Mouse (Mus musculus) large intestine, adult 2 months (tissue): ENCODE measurements around the gene Naxe. TPM values are rescaled to one million over a fixed set of nuclear protein-coding genes. Genes with fewer than 3 reads are reported as not detected.

Experiments
- DNase-seq: peaks from one replicate; pipeline ENCODE4 v3.0.0-alpha.2; 2012; ENCODE audit warnings: low read depth, low spot score
- WGBS: fragments of 180-500 bp; shearing (Covaris S2); methylation state at CpG from one replicate; pipeline ENCODE4 v1.1.7; 2018; 5-methylcytosine and 5-hydroxymethylcytosine counted together
- polyA plus RNA-seq: library from polyadenylated mRNA; depleted of rRNA; stranded (reverse); fragments of >200 nt; gene quantifications from 2 replicates; pipeline ENCODE4 v1.2.3, GENCODE M21; 2012; rRNA removed

The Naxe gene
- 62.6 and 75.5 TPM in 2 replicates for polyA plus RNA-seq

DNA sequence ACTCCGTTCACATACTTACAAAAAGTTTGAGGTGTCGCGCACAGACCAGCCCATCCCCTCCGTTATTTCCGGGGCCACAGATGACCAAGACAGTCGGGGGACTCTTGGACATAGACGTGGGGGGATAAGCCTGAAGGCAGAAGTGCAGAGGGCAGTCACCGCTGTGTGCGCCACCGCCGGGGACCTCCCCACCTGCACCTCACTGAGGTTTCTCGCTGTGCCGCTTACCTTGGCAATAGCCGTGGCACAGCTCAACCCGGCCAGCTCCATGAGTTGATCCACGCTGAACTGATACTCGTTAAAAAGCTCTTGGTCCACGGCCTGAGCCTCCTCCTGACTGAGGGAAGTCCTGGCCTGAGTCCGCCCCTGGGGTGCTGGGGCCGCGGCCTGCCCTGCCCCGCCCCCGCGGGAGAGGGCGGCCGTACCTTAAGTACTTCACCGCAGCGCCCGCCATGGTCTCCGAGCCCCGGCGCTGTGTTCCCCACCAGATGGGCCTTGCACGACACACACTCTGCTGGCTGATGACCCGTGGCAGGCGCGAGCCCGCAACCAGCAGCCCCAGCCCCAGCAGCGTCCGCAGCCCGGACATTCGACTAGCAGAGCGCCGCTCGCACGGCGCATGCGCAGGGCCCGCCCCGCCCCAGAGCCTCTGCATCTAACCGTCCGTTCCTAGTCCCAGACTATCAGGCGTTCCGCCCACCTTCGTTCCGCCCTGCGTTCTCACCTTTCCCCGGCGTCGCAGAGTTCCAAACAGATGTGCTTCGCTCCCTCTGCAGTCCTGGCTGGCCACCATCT is at the start of gene Naxe:
TSS of gene Naxe (minus strand) at position 594 of the 795 bp plus-strand sequence.
- peak; percentile 75 for DNase-seq
- WGBS: under 1% methylated on average over 60 of the region's 60 CpGs

DNA sequence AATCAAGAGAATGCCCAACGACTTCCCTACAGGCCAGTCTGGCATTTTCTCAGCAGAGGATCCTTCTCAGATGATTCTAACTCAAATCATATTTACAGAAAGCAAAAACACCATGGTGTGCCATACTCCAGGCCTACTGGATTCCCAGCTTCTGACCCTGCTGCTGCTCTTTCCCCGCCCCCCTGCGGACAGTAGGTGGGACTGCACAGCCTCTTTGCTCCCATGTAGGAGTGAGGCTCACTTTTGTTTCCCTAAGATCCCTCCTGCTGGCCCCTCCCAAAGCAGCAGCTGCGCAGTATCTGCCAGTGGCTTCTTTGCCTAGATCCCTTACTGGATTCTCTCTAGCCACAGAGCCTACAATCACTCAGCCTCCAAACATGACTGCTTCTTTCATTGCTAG is 47.8 kb upstream of the Naxe start:
- DNase-seq: no peak
- 98% methylated on average over 4 of the region's 4 CpGs for WGBS

DNA sequence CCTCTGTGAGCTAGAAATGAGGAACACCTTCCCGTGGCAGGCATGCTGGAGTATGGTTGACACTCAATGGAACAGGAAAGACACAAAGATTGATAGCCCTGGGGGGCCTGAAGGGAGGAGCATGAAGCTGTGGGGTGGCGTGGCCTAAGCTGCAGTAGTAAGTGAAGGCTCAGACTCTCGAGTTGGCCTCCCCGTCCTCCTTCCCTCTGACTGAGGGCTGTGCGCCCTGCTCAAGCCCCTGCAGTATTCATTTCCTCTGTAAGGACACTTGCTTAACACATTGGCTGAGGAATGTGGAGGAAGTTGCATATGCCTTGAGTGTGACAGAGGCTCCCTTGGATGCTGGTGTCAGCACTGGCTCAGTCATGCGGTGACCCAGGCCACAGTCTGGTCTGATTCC is 44.3 kb upstream of the Naxe start:
- WGBS: 81% methylated on average over 6 of the region's 6 CpGs

DNA sequence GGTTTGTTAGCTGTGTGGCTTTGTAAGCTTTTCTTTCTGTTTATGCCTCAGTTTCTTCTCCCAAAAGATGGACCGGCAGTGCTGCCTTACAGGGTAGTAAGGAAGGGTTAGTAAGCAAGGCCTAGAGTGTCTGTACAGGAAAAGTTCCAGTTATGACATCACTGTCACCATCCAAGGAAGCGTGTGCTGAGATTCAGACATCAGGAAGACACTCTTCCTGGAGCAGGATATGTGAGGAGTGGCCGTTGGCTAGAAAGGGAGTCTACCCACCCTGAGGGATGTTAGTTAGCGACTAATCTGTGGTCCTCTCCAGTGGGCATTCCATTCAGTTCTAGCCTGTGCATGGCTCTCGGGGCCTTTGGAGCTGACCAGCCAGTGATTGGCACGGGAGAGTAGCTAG is 43.9 kb upstream of the Naxe start:
- DNase-seq: no peak
- 89% methylated on average over 6 of the region's 6 CpGs for WGBS

More for the DNA sequence above, 44.3 kb upstream of the Naxe start:
- no peak for DNase-seq

DNA sequence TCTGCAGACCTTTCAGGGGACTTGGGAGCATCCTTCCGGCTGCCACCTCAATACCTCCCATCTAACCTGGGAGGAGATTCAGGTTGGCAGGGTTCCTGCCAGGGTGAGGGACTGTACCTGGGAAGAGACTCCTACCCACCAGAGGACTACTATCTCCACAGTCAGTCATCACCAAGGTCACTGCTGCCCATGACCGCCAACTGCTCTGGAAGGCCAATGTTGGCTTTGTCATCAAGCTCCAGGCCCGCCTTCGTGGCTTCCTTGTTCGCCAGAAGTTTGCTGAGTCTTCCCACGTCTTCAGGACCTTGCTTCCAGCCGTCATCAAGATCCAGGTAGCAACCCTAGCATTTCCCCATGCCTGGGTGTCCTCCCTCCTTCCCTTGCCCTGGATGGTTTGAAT is 43.4 kb upstream of the Naxe start:
- 91% methylated on average over 7 of the region's 7 CpGs for WGBS
- DNase-seq: no peak

DNA sequence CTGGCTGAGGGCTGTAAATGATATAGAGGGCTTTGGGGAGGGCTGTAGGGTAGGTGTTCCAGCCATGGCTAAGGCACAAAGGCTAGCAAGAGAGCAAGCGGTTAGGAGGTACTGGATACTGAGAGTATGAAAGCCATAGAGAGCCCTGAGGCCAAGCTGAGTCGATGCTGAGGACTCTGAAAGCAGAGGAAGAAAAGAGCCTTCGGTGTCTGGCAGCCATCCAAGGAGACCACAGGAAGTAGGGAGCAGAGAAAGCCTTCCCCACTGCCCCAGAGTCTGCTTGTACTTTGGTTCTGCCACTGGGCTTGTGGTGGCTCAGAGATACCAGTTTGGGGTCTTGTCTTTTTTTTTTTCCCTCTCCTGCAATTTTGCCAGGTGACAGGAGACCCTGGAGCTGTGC is 42.0 kb upstream of the Naxe start:
- no peak for DNase-seq
- 60% methylated on average over 3 of the region's 3 CpGs for WGBS

DNA sequence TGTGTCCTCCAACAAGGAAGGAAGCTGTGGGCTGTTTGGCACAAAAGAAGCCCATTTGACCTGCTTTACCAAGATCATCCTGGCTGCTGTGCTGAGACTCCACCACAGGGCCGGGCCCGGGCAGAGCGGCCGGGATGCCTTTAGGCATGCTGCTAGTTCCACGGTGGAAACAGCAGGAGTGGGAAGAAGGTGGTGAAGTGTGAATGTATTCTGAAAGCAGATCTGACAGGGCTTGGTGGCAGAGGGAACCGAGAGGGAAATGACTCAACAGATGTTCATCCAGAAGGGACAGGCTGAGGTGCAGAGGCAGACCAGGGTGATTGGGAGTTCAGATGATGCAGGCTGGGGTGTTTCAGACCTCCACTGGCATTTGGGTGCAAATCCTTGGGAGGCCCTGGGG is 39.4 kb upstream of the Naxe start:
- no peak for DNase-seq
- WGBS: 86% methylated on average over 6 of the region's 6 CpGs

DNA sequence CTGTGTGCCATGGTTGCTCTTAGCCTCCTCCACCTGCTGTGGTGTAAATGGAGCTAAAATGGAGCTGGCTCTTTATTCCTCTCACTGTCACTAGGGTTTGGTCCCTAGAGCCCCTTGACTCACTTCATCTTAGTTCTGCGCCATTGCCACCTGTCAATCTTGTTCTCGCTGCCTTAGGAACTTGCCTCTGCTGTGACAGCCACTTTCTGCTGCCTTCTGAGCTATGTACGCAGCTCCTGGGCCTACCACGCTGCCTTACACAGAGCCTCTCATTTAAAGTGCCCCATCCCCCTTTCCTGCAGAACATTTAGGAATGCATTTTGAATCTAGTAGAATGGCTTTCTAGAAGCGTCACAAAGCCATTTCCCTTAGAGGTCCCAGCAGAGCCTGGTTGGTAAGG is 35.8 kb upstream of the Naxe start:
- DNase-seq: no peak
- WGBS: 97% methylated on average over 5 of the region's 5 CpGs

DNA sequence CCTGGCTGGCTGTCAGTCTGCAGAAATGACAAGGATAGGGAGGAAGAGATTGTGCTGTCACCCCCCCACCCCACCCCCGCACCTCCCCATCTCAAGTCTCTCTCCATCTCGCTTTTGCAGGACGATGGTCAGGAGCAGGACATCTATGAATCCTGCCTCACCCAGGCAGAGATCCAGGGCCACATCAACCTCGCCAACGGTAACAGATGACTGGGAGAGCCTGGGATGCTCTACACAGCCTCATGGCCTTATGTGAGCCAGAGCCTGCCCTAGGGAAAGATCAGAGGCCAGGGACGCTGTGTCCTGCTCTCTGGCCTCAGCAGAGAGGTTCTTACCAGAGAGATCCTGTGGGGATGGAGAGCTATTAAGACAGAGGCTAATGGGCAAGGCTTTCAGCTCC is 32.3 kb upstream of the Naxe start:
- DNase-seq: no peak
- 93% methylated on average over 6 of the region's 6 CpGs for WGBS

DNA sequence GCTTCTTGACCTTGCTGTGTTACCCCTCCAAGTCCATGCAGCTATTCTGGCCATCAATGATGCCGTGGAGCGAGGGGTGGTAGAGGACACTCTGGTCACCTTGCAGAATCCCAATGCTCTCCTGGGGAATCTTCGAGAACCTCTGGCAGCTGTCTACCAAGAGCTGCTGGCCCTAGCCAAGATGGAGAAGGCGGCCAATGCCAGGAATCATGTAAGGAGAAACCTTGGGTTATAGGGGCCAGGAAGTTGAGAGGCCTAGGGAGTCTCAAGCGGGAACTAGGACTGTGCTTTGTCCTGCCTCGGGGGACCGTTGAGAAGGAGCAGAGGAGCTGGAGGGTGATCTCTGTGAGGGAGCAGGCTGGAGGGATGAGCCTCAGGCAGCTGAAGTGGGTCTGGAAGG is 31.8 kb upstream of the Naxe start:
- DNase-seq: no peak
- WGBS: 98% methylated on average over 7 of the region's 7 CpGs

DNA sequence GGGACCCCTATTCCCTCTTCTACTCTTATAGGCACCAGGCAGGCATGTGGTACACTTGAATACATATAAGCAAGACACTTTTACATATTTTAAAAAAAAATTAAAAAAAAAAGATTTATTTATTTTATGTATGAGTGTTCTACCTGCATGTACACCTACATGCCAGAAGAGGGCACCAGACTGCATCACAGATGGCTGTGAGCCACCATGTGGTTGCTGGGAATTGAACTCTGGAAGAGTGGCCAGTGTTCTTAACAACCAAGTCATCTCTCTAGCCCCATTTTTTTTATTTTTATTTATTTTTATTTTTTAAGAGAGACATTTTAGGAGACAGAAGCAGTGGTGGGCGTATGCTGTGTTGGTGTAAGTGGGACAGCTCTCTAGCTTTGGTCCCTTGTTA is 29.4 kb upstream of the Naxe start:
- DNase-seq: no peak
- WGBS: 92% methylated on average over 1 of the region's 1 CpGs

DNA sequence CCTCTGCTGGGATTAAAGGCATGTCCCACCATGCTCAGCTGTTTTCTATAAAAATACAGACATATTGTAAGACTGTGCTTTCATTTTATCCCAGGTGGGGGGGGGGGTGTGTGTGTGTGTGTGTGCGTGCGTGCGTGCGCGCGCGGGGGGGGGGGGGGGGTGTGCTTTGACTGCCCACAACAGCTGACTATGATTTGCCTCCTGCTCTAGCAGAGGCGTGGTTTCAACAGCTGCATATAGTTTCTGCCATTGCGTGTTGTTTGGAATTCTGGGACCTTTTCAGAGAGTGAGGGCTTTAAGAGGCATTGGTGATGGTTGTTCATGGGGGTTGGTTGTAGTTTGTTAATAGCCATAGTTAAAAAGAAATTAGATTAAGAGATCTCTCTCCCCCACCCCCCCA is 27.2 kb upstream of the Naxe start:
- no peak for DNase-seq

DNA sequence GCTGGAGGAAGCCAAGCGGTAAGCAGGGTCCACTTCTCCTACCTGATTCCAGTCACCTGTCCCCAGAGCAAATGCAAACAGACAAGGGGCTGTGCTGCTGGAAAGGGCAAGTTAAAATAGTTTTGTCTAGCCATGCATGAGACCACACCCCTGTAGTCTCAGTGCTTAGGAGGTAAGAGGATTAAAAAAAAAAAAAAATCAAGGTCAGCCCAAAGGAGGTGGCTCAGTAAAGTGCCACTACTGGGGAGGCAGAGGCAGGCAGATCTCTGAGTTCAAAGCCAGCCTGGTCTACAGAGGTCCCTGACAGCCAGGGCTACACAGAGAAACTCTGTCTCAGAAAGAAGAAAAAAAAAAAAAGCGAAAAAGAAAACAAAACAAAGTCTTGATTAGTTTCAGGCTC is 25.7 kb upstream of the Naxe start:
- WGBS: 97% methylated on average over 2 of the region's 2 CpGs
- DNase-seq: no peak

More for the DNA sequence above, 27.2 kb upstream of the Naxe start:
- 97% methylated on average over 9 of the region's 9 CpGs for WGBS

DNA sequence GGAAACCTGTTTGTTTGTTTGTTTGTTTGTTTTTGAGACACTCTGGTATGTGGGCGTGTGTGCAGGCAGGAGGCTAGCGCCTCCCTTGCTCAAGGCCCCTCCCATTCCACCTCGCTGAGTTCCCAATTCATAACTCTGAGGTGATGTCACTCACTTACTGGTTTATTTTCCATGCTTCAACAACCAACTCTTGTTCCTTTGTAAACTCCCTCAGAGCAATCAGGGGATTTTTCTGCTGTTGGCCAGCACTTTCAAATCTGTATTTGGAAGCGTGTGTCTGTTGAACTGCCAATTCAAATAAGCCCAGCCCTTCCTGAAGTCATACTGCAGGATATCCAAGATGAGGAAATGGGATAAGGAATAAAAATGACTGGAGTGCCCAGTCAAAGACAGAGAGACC is 24.4 kb upstream of the Naxe start:
- DNase-seq: peak; percentile 28
- WGBS: 1% methylated on average over 4 of the region's 4 CpGs

DNA sequence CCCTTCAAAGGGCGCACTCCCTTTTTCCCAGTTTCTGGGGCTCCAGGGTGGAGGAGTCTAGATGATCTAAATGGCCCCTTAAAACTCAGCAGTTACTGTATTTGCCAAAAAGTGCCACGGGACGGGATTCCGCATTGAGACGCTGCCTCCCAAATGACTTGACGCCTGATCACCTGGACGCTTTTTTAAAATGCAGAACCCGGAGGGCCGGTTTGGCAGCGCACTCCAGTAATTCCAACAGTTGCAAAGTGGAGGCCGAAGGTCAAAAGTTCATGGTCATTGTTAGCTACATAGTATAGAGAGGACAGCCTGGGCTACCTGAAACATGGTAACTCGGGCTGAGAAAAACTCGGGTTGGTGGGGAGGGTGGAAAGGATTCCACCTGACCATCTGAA is 23.9 kb upstream of the Naxe start:
- no peak for DNase-seq
- under 1% methylated on average over 13 of the region's 13 CpGs for WGBS

DNA sequence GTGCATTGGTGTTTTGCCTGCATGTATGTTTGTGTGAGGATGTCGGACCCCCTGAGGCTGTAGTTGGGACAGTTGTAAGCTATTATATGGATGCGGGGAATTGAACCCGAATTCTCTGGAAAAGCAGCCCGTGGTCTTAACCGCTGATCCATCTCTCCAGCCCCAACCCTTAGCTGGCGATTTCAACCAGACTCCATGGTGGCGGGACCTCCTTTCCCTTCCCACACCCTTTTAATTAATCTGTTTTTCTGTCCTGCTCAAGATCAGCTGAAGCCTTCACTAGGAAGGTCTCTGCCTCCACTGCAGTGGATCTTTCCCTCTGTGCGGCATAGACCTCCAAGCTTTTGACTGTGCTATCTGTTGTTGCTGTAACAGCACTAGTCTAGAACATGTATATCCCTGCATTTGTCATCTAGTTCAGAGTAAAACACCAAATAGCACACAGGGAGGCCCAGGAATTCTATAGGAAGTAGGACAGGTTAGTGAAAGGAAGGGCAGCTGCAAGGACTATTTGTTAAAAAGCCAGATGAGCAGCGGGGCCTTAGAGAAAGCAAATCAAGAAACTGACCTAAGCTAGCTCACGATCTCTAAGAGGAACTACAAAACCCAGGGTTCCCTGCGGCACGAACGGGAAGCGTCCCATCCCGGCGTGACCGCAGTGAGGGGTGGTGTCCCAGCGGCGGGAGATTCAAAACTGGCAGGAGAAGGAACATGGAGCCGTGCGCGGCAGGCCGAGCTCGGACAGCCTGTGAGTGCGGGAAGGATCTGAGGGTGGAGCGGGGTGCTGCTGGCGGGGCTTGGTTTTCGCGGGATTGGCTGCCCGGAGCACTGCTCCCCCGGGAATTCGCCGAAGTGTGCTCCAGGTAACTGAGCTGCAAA is 23.3 kb upstream of the Naxe start, which contains the start of gene Iqgap3:
TSS of gene Iqgap3 (plus strand) at position 627 of the 879 bp plus-strand sequence.
- 20% methylated on average over 33 of the region's 33 CpGs for WGBS
- DNase-seq: peak; percentile 84

DNA sequence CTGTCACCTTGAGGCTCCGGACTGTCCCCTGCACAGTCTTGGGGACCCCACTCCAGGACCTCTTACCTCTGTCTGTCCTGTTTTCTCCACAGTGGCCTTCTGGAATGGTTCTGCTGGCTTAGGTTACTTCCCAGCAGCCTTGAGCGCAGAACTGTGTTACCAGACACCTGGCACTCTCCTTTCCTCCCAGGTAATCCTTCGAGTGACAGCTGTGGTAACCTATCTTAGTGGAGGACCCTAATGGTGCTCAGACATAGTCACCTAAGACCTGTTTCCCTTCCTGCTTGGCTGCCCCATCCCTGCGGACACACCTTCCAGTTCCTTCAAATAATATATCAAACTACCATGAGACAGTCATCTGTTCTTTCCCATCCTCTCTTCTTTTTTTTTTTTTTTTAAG is 19.9 kb upstream of the Naxe start, which contains the start of gene Ttc24:
TSS of gene Ttc24 (minus strand) at position 101 of the 400 bp plus-strand sequence.
- 65% methylated on average over 4 of the region's 4 CpGs for WGBS
- no peak for DNase-seq

DNA sequence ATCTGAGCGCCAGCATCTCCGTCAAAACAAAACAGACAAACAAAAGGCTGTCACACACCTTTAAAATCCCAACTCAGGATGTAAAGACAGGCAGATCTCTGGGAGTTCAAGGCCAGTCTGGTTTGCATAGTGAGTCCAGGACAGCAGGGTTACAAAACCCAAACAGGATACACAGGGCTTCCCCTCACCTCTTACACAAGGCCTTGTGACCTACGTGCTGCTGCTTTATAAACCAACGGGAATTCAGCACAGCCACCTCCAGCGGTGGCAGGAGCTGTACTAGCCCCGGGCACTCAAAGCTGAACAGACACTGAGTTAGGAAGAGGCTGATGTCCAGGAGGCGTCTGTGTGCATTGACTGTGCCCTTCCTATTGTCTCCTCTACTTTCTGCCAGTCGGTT is 19.1 kb upstream of the Naxe start:
- no peak for DNase-seq
- WGBS: 42% methylated on average over 8 of the region's 8 CpGs

DNA sequence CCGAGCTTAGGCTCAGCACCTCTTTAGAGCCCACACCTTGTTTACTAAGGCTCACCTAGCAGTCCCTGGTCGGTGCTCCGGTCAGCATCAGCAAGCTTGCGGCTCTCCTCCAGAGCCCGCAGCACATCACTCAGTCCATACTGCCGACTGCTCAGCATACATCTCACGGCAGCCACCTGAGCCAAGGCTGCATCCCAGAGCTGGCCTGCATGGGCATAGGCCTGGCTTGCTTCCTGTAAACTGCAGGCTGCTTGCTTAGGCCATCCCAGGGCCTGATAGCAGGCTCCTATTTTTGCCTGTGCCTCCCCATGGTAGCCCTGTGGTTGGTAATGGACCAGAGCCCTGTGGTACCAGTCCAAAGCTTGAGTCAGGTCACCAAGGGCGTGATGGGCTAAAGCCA is 16.5 kb upstream of the Naxe start:
- no peak for DNase-seq
- WGBS: 79% methylated on average over 8 of the region's 8 CpGs

DNA sequence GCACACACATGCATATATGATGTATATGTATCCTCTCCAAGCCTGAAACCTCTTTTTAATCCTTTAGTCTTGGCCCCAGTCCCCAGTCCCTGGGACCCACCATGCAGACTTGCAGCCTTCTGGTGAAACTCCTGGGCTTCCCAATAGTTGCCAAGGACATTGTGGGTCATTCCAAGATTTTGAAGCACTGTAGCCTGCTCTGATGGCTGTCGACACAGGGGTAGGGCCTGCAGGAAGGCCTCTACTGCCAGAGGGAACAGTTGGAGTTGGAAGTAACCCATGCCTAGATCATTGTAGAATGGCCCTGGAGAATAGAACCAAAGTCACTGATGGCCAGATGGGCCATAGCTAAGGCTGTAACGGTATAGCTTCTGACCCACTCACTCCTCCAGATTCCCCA is 16.1 kb upstream of the Naxe start:
- WGBS: 74% methylated on average over 2 of the region's 2 CpGs

DNA sequence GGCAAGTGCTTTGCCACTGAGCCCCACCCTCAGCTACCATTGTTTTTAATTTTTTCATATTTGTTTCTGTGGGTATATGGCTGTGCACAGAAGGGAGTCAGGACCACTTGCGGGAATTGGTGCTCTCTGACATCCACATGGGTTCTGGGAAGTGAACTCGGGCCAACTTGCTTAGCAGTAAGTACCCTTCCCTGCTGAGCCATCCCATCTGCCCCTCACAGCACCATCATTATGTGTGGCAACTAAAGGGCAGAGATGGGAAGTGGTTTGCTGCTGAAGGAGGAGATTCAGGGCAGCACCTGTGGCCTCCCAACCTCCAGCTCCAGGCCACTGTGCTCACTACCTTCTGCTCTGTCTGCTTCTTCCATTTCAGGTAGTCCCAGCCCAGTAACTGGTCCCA is 15.3 kb upstream of the Naxe start:
- WGBS: 69% methylated on average over 2 of the region's 2 CpGs
- DNase-seq: no peak

More for the DNA sequence above, 16.1 kb upstream of the Naxe start:
- DNase-seq: no peak
